Mouse (Mus musculus) lung, postnatal 0 days (tissue): Measurements from ENCODE around the gene Abcg1.
A peak's percentile ranks its signal among the peaks of the same experiment; 100 is the strongest.

Experiments
- CTCF ChIP-seq: IDR thresholded peaks from 2 replicates; pipeline ENCODE4 v1.5.1; 2016; ENCODE audit warnings: antibody characterized with exemption, mild to moderate bottlenecking
- EP300 ChIP-seq: IDR thresholded peaks from 2 replicates; pipeline ENCODE4 v1.6.1; 2016; ENCODE audit warnings: antibody characterized with exemption, mild to moderate bottlenecking, control low read depth

- TF ChIP-seq CTCF (peak; percentile 25), EP300 (no peak)
Observed at GRCm38 (mm10) chr17:31057891-31058744, 643 bp downstream of the Abcg1 start.
